Mouse (Mus musculus): Measurements from ENCODE around the gene Galnt2. TPM values are rescaled to one million over a fixed set of nuclear protein-coding genes. Genes with fewer than 3 reads are reported as not detected.

The Galnt2 gene
- polyA plus RNA-seq, 1 experiment from 2014 or later: 46.4 TPM

DNA sequence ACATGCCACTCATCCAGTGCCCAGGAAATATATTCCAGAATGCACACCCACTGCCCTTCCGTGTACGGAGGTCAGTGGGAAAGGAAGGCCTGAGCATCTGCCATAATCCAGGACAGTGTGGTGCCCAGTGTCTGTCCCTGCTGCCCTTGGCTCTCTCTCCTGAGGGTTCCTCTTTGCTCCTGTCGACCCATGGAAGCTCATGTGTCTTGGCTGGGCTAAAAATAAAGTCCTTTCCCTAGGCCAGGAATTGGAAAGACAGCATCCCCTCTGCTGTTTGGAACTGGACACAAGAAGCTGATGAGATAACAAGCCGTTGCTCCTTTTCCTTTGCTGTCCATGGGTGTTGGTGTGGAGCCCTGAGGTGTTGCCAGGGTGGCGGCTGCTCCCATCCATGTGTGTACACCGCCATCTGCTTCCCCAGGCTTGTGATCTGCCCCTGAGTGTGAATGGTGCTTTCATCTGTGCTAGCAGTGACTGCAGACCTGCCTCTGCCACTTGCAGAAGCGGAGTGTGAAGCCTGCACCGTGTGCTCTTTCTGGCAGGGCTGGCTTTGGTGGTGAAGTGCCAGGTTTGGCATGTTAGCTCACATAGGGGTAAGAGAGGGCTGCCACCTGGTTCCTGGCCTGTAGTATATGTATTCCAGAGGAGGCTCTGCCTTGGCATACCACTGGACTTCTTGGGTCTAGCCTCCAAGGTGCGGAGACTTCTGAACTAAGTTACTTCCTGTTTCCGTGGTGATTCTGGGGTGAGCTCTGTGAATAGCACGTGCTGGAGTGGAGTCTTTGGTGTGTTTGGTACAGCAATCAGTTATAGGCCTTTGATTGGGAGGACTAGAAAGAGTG, 50.7 kb downstream of the Galnt2 start:
- Histone ChIP-seq H3K9me3 (ENCODE audit: control insufficient read depth, low read length) (no peaks in the 10 kb centered on the region), H3K27me3 (ENCODE audit: control insufficient read depth, insufficient read depth, low read depth, low read length) (no peaks in the 10 kb centered on the region), H3K4me1 (replicated peaks; ENCODE audit: control insufficient read depth, insufficient read depth, low read length) (peaks cover 35% of the 10 kb centered on the region), H3K4me3 (ENCODE audit: low read length) (no peak overlapping the region), H3K4me2 (ENCODE audit: low read depth, low read length) (no peak overlapping the region), H3K9ac (ENCODE audit: low read length) (no peak overlapping the region), H3K36me3 (ENCODE audit: control insufficient read depth, insufficient read depth, low read length) (no peaks in the 10 kb centered on the region), H3K27ac (ENCODE audit: low read length) (no peak overlapping the region)
- 61% methylated on average over 11 of the region's 11 CpGs for WGBS
- no peak for ATAC-seq (ENCODE audit: low read depth)

- Histone ChIP-seq H3K4me1 (replicated peaks; ENCODE audit: control insufficient read depth, insufficient read depth, low read length) (peaks cover 33% of the 10 kb centered on the region), H3K4me2 (ENCODE audit: low read depth, low read length) (no peak overlapping the region), H3K4me3 (ENCODE audit: low read length) (no peak overlapping the region), H3K27me3 (ENCODE audit: control insufficient read depth, insufficient read depth, low read depth, low read length) (no peaks in the 10 kb centered on the region), H3K27ac (ENCODE audit: low read length) (no peak overlapping the region), H3K9ac (ENCODE audit: low read length) (no peak overlapping the region), H3K9me3 (ENCODE audit: control insufficient read depth, low read length) (no peaks in the 10 kb centered on the region), H3K36me3 (ENCODE audit: control insufficient read depth, insufficient read depth, low read length) (no peaks in the 10 kb centered on the region)
- no peak for ATAC-seq (ENCODE audit: low read depth)
- WGBS: 65% methylated on average over 12 of the region's 12 CpGs
These were observed 51.9 kb downstream of the Galnt2 start for GRCm38 (mm10) chr8:124282878-124283630.

DNA sequence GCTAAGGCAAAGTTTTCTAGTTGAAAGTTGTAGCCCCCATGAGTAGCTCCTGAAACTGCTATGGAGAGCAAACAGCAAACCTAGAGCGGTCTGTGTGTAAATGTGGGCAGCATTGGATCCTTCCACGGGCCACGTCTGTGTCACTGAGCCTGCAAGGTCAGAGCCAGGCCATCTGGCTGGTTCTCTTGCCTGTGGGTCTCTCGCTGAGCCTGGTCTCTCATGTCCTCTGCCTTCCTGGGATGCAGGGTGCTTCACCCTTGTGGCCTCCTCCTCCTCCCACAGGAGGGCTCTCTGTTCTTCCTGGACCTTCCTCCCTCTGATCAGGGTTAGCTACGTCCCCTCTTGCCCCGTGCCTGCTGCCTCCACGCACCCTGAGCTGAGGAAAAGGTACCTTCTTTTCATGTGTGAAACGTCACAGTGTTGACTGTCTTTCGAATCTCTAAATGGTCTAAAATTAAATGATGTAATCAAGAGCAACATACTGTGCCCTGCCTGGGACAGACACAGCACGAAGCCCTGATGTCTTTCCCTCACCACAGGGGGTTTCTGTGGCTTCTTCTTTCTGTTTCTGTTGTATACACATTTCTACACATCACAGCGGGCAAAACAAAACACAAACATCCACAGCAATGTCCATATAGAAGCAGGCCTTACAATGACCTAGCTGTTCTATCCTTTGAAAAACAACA, 52.6 kb downstream of the Galnt2 start:
- ATAC-seq (ENCODE audit: low read depth): no peak

GRCm38 (mm10) chr8:124284333-124284711, 53.1 kb downstream of the Galnt2 start:
- Histone ChIP-seq H3K27me3 (ENCODE audit: control insufficient read depth, insufficient read depth, low read depth, low read length) (no peaks in the 10 kb centered on the region), H3K27ac (ENCODE audit: low read length) (no peak overlapping the region), H3K4me1 (replicated peaks; ENCODE audit: control insufficient read depth, insufficient read depth, low read length) (peaks cover 24% of the 10 kb centered on the region), H3K36me3 (ENCODE audit: control insufficient read depth, insufficient read depth, low read length) (no peaks in the 10 kb centered on the region), H3K9ac (ENCODE audit: low read length) (no peak overlapping the region), H3K4me2 (ENCODE audit: low read depth, low read length) (no peak overlapping the region), H3K4me3 (ENCODE audit: low read length) (no peak overlapping the region), H3K9me3 (ENCODE audit: control insufficient read depth, low read length) (no peaks in the 10 kb centered on the region)
- 54% methylated on average over 6 of the region's 6 CpGs for WGBS
- ATAC-seq (ENCODE audit: low read depth): no peak

More for the DNA sequence above, 52.6 kb downstream of the Galnt2 start:
- Histone ChIP-seq H3K27ac (ENCODE audit: low read length) (no peak overlapping the region), H3K4me2 (ENCODE audit: low read depth, low read length) (no peak overlapping the region), H3K4me1 (replicated peaks; ENCODE audit: control insufficient read depth, insufficient read depth, low read length) (peaks cover 25% of the 10 kb centered on the region), H3K27me3 (ENCODE audit: control insufficient read depth, insufficient read depth, low read depth, low read length) (no peaks in the 10 kb centered on the region), H3K9ac (ENCODE audit: low read length) (no peak overlapping the region), H3K36me3 (ENCODE audit: control insufficient read depth, insufficient read depth, low read length) (no peaks in the 10 kb centered on the region), H3K9me3 (ENCODE audit: control insufficient read depth, low read length) (no peaks in the 10 kb centered on the region), H3K4me3 (ENCODE audit: low read length) (no peak overlapping the region)
- WGBS: 64% methylated on average over 11 of the region's 11 CpGs

GRCm38 (mm10) chr8:124284984-124285576, 53.9 kb downstream of the Galnt2 start:
- Histone ChIP-seq H3K27ac (ENCODE audit: low read length) (no peak overlapping the region), H3K4me3 (ENCODE audit: low read length) (no peak overlapping the region), H3K9me3 (ENCODE audit: control insufficient read depth, low read length) (no peaks in the 10 kb centered on the region), H3K36me3 (ENCODE audit: control insufficient read depth, insufficient read depth, low read length) (no peaks in the 10 kb centered on the region), H3K4me1 (replicated peaks; ENCODE audit: control insufficient read depth, insufficient read depth, low read length) (peaks cover 20% of the 10 kb centered on the region), H3K4me2 (ENCODE audit: low read depth, low read length) (no peak overlapping the region), H3K9ac (ENCODE audit: low read length) (no peak overlapping the region), H3K27me3 (ENCODE audit: control insufficient read depth, insufficient read depth, low read depth, low read length) (no peaks in the 10 kb centered on the region)
- 41% methylated on average over 9 of the region's 9 CpGs for WGBS
- no peak for ATAC-seq (ENCODE audit: low read depth)

DNA sequence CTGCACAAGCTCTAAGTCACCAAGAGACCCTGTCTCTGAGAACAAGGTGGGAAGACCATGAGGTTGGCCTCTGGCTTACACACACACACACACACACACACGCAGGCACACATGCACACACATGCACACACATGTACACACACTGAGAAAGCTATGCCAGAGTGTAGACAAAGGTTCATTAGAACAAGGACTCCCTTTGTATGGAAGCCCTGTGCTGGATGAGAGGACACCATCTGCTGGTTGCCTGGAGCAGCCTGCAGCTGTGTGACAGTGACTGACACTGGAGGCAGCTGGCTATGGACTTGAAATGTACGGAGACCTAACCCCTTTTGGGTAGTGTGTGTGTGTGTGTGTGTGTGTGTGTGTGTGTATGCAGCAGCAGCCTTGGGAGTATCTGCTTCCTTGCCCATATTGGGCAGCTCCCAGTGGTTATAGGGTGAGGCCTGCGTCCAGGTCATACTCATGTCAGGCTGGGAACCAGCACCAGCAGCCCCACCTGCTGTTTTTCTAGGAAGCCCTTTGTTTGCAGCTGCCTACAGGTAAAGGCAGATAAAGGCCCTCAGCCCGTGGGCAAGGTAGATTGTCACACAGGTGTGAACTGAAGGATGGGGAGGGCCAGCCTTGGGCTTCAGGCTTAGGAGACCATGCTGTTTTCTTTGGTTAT, 55.4 kb downstream of the Galnt2 start:
- H3K36me3 ChIP-seq (ENCODE audit: control insufficient read depth, insufficient read depth, low read length): no peaks in the 10 kb centered on the region
- H3K4me1 ChIP-seq (replicated peaks; ENCODE audit: control insufficient read depth, insufficient read depth, low read length): peaks cover 20% of the 10 kb centered on the region
- no peak overlapping the region for H3K9ac ChIP-seq (ENCODE audit: low read length)
- H3K4me3 ChIP-seq (ENCODE audit: low read length): no peak overlapping the region
- no peak overlapping the region for H3K27ac ChIP-seq (ENCODE audit: low read length)
- ATAC-seq (ENCODE audit: low read depth): peak; percentile 15; the same call in 1 of the 2 replicates
- no peak overlapping the region for H3K4me2 ChIP-seq (ENCODE audit: low read depth, low read length)
- WGBS: 55% methylated on average over 4 of the region's 4 CpGs
- H3K27me3 ChIP-seq (ENCODE audit: control insufficient read depth, insufficient read depth, low read depth, low read length): no peaks in the 10 kb centered on the region
- H3K9me3 ChIP-seq (ENCODE audit: control insufficient read depth, low read length): no peaks in the 10 kb centered on the region

DNA sequence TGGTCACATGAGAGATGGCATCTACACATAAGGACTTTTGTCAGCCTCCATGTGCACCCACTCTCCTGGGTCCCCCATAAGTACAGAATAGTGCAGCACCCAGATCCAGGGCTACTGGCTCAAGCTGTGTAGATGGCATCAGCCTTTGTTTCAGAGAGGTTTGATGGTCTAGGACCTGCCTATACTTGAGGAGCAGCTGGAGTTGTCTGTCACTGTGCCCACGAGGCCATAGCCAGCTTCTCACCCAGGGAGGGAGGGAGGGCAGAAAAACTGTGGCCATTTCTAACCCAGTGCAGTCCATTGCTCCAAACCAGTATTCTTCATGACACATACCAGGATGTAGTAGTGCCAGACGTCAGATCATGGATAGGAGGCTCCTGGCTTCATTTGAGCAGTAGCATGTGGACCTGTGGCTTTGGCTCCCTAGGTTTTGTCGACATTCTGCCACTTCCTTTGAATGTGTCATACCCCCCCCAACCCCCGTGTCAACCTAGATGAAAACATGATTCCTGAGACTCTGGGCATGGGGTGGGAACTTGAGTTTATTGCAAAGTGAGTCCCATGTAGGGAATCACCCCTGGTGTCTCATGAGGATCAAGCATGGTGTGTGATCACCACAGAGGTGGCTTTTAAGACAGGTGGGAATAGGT, 57.1 kb downstream of the Galnt2 start:
- no peak overlapping the region for H3K27ac ChIP-seq (ENCODE audit: low read length)
- no peak for ATAC-seq (ENCODE audit: low read depth)
- no peaks in the 10 kb centered on the region for H3K9me3 ChIP-seq (ENCODE audit: control insufficient read depth, low read length)
- H3K9ac ChIP-seq (ENCODE audit: low read length): no peak overlapping the region
- H3K4me2 ChIP-seq (ENCODE audit: low read depth, low read length): no peak overlapping the region
- H3K36me3 ChIP-seq (ENCODE audit: control insufficient read depth, insufficient read depth, low read length): no peaks in the 10 kb centered on the region
- H3K27me3 ChIP-seq (ENCODE audit: control insufficient read depth, insufficient read depth, low read depth, low read length): no peaks in the 10 kb centered on the region
- H3K4me3 ChIP-seq (ENCODE audit: low read length): no peak overlapping the region
- peaks cover 11% of the 10 kb centered on the region for H3K4me1 ChIP-seq (replicated peaks; ENCODE audit: control insufficient read depth, insufficient read depth, low read length)
- 65% methylated on average over 4 of the region's 4 CpGs for WGBS

DNA sequence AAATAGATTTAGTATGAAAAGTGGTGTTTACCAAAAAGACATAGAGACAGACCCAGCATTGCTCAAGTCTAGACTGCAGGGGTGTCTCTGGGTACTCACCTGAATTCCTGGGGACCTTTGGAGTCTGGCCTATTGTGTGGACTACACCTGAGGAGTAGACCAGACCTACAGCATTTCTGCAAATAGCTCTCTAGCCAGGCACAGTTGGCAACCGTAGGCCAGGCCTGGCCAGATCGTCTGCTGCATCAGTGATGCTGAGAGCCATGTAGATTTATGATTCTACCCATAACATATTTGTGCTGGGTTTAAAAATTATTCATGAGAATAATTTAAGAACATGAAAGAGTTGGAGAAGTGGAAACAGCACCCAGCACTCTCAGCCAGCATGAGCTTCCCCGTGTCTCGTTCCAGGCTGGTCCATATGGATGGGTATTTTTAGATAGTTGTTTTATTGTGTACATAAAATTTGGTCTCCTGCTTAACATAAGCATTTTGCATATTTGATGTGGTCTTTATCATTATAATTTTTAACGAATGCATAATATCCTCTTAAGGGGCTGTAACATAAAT, 58.4 kb downstream of the Galnt2 start:
- H3K27ac ChIP-seq (ENCODE audit: low read length): no peak overlapping the region
- H3K4me1 ChIP-seq (replicated peaks; ENCODE audit: control insufficient read depth, insufficient read depth, low read length): peaks cover 11% of the 10 kb centered on the region
- no peaks in the 10 kb centered on the region for H3K27me3 ChIP-seq (ENCODE audit: control insufficient read depth, insufficient read depth, low read depth, low read length)
- WGBS: 82% methylated on average over 5 of the region's 5 CpGs
- no peaks in the 10 kb centered on the region for H3K9me3 ChIP-seq (ENCODE audit: control insufficient read depth, low read length)
- H3K36me3 ChIP-seq (ENCODE audit: control insufficient read depth, insufficient read depth, low read length): no peaks in the 10 kb centered on the region
- no peak overlapping the region for H3K4me3 ChIP-seq (ENCODE audit: low read length)
- ATAC-seq (ENCODE audit: low read depth): no peak
- H3K9ac ChIP-seq (ENCODE audit: low read length): no peak overlapping the region
- no peak overlapping the region for H3K4me2 ChIP-seq (ENCODE audit: low read depth, low read length)

All from lung, embryonic 16.5 days (tissue).